ENCODE assay signal across 27 mouse cellular contexts in the genomic region with DNA sequence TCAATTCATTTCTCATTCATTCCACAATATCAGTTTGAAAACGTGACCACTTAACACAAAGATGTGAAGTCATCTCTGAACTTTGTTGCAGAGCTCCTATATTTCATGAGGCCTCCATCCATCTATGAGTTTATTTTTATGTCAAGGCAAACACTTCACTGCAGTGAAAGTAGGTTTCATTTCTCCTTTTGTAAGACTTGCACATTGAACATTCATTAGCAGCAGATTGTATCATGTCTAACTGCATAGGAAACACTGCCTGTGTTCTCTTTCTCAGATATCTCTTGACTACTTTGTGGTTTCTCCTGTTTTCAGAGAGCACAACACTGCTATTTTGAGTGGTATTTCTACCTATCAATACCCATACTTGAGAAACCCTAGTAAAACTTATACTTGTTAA.
DNase-seq lines count a peak whose midpoint lies in the region; ATAC-seq lines count a peak whose summit lies in the region.
"Had no signal": no experiment of that assay in that cellular context is flagged by ENCODE, and none has a peak within 500 bp of the region (broad histone marks: within the 10 kb centered on the region; RNA-seq: fewer than 3 reads in every experiment).

No protein-coding gene starts in this region.

- 62% methylated on average over 1 of the region's 1 CpGs for WGBS in heart, embryonic 12.5 days

- no peaks in the 10 kb centered on the region for H3K36me3 ChIP-seq in heart, embryonic 12.5 days
- H3K36me3 ChIP-seq: embryonic facial prominence, embryonic 13.5 days; embryonic facial prominence, embryonic 15.5 days; forebrain, embryonic 10.5 days; forebrain, embryonic 12.5 days; G1E had no signal

- no peak overlapping the region for H3K9ac ChIP-seq in heart, embryonic 12.5 days
- H3K9ac ChIP-seq: embryonic facial prominence, embryonic 13.5 days; embryonic facial prominence, embryonic 15.5 days; forebrain, embryonic 12.5 days had no signal

- DNase-seq in left cerebral cortex, postnatal 25 days (ENCODE audit: low spot score in 2 of 2): no peak
- DNase-seq in heart, postnatal 10 days: no peak
- DNase-seq: adrenal gland, adult 8-10 months; adrenal gland, postnatal 14 days; adrenal gland, postnatal 36 days; B cell, adult 2 months; cerebellum, adult 11-12 months; cerebellum, adult 2 months; cerebellum, adult 9-10 months; cerebellum, postnatal 10 days; cerebellum, postnatal 25 days; embryo, embryonic 11 days had no signal

- no peak overlapping the region for H3K27ac ChIP-seq in heart, embryonic 12.5 days (ENCODE audit: poor library complexity, severe bottlenecking)
- H3K27ac ChIP-seq: embryonic facial prominence, embryonic 13.5 days; embryonic facial prominence, embryonic 15.5 days; forebrain, embryonic 10.5 days; forebrain, embryonic 12.5 days had no signal

- H3K4me2 ChIP-seq in heart, embryonic 12.5 days: no peak overlapping the region
- H3K4me2 ChIP-seq: embryonic facial prominence, embryonic 13.5 days; embryonic facial prominence, embryonic 15.5 days; forebrain, embryonic 12.5 days had no signal

- ATAC-seq in common myeloid progenitor, adult 5-6 weeks (replicated peaks; ENCODE audit: low read depth, poor library complexity, severe bottlenecking): peak; percentile 84
- peak; percentile 21; the same call in 1 of the 2 replicates for ATAC-seq in megakaryocyte, adult 5-6 weeks (ENCODE audit: poor library complexity, severe bottlenecking)
- no peak for ATAC-seq in heart, embryonic 12.5 days (ENCODE audit: insufficient number of reproducible peaks, low FRiP score)
- ATAC-seq: activated CD4-positive, CD25-positive, alpha-beta regulatory T cell, adult 4 months; CD4-positive, CD25-positive, alpha-beta regulatory T cell, adult 4 months; forebrain, embryonic 14.5 days; forebrain, embryonic 16.5 days; Patski had no signal

- H3K9me3 ChIP-seq in heart, embryonic 12.5 days (replicated peaks): no peaks in the 10 kb centered on the region
- H3K9me3 ChIP-seq: embryonic facial prominence, embryonic 13.5 days; embryonic facial prominence, embryonic 15.5 days; forebrain, embryonic 10.5 days; forebrain, embryonic 12.5 days had no signal

- H3K4me3 ChIP-seq in heart, embryonic 12.5 days: no peak overlapping the region
- H3K4me3 ChIP-seq: embryonic facial prominence, embryonic 13.5 days; embryonic facial prominence, embryonic 15.5 days; erythroblast, embryonic 14.5 days; forebrain, embryonic 10.5 days; forebrain, embryonic 12.5 days had no signal

- intact Hi-C loops in left cerebral cortex, postnatal 25 days (cut with DNase I): no loop called here
- intact Hi-C loops in heart, postnatal 10 days (cut with DNase I): no loop called here

- no peaks in the 10 kb centered on the region for H3K27me3 ChIP-seq in heart, embryonic 12.5 days (replicated peaks)
- H3K27me3 ChIP-seq: CH12.LX; embryonic facial prominence, embryonic 13.5 days; embryonic facial prominence, embryonic 15.5 days; forebrain, embryonic 12.5 days; Patski had no signal

- H3K4me1 ChIP-seq in heart, embryonic 12.5 days (replicated peaks): no peaks in the 10 kb centered on the region
- H3K4me1 ChIP-seq: embryonic facial prominence, embryonic 13.5 days; embryonic facial prominence, embryonic 15.5 days; forebrain, embryonic 10.5 days; forebrain, embryonic 12.5 days had no signal
